ENCODE assay signal across 23 mouse cellular contexts in the genomic region with DNA sequence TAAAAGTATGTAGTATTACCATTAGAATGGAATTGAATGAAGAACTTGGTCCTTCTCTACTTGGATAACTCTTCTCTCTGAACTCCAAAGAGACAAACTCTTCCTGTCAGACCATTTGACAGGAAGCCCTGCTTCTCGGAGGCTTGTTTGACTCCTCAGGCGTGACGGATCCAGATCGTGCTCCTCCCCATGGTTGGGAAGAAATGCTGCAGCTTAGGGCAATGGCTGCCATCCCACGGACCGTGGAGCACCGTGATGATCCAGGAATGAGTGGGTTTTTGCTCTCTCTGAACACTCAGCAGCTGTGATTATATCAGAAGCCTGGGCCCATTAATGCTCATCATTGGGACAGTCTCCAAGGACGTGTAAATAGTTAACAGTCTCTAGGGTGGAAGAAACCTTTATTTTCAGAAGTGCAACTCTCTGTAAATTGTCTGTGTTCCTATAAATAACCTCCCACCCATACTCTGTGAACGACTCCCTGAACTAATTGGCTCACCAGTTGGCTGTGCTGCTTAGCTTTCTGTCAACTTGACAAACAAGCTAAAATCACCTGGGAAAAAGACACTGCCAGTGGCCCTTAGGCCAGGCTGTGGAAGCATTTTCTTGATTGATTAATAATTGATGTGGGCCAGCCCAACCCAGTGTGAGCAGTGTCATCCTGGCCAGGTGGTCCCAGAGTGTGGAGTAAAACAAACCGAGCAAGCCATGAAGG.
A peak's percentile ranks its signal among the peaks of the same experiment; 100 is the strongest.
DNase-seq lines count a peak whose midpoint lies in the region; ATAC-seq and TF ChIP-seq lines count a peak whose summit lies in the region.
"Had no signal": no experiment of that assay in that cellular context is flagged by ENCODE, and none has a peak within 500 bp of the region (broad histone marks: within the 10 kb centered on the region; RNA-seq: fewer than 3 reads in every experiment).

No protein-coding gene starts in this region.

- peak; percentile 35 for DNase-seq in kidney, adult 18-20 months
- DNase-seq in kidney, postnatal 10 days: no peak
- DNase-seq in layer of hippocampus, adult 2 months (ENCODE audit: low spot score in 2 of 2): no peak
- no peak for DNase-seq in layer of hippocampus, adult 11-12 months (ENCODE audit: low spot score)
- peak; percentile 33 for DNase-seq in kidney, postnatal 0 days (ENCODE audit: low spot score)
- no peak for DNase-seq in midbrain, embryonic 11.5 days (ENCODE audit: low spot score, missing footprints)
- DNase-seq: adrenal gland, postnatal 25 days; cerebellum, adult 11 months; cerebellum, adult 8-10 months; embryo, embryonic 11 days; gastrocnemius, adult 2 months; gastrocnemius, postnatal 36 days had no signal

- no peaks in the 10 kb centered on the region for H3K4me1 ChIP-seq in kidney, postnatal 0 days (replicated peaks; ENCODE audit: insufficient read depth, low read length)
- no peaks in the 10 kb centered on the region for H3K4me1 ChIP-seq in midbrain, embryonic 11.5 days (ENCODE audit: control insufficient read depth, insufficient read depth, low read length)
- H3K4me1 ChIP-seq: embryonic facial prominence, embryonic 15.5 days; heart, embryonic 15.5 days; hindbrain, embryonic 13.5 days had no signal

- peak; percentile 18; the same call in 1 of the 2 replicates for TF ChIP-seq CTCF in layer of hippocampus, adult 2 months (conservative IDR thresholded peaks at IDR 0.05)
- TF ChIP-seq CTCF in kidney, postnatal 0 days (IDR thresholded peaks at IDR 0.05; ENCODE audit: low read depth): peak; percentile 17; the same call in 1 of the 2 replicates

- no peak overlapping the region for H3K9ac ChIP-seq in kidney, postnatal 0 days (ENCODE audit: low read depth, low read length)
- no peak overlapping the region for H3K9ac ChIP-seq in midbrain, embryonic 11.5 days (ENCODE audit: low read length)
- H3K9ac ChIP-seq: embryonic facial prominence, embryonic 15.5 days; heart, embryonic 15.5 days; hindbrain, embryonic 13.5 days had no signal

- ATAC-seq in kidney, postnatal 0 days (replicated peaks; ENCODE audit: low FRiP score, low read depth): no peak
- no peak for ATAC-seq in megakaryocyte-erythroid progenitor cell, adult 5-6 weeks (replicated peaks; ENCODE audit: low FRiP score, low TSS enrichment, poor library complexity, severe bottlenecking)
- no peak for ATAC-seq in midbrain, embryonic 11.5 days (ENCODE audit: low FRiP score)
- ATAC-seq: activated CD4-positive, CD25-positive, alpha-beta regulatory T cell, adult 4 months; forebrain, embryonic 14.5 days; Patski had no signal

- H3K4me3 ChIP-seq in layer of hippocampus, adult 2 months: no peak overlapping the region
- H3K4me3 ChIP-seq in kidney, postnatal 0 days (replicated peaks; ENCODE audit: low read depth, low read length): no peak overlapping the region
- no peak overlapping the region for H3K4me3 ChIP-seq in midbrain, embryonic 11.5 days (ENCODE audit: low read depth, low read length)
- H3K4me3 ChIP-seq: embryonic facial prominence, embryonic 15.5 days; erythroblast, embryonic 14.5 days; forebrain, embryonic 10.5 days; gastrocnemius, adult 2 months; heart, embryonic 15.5 days; hindbrain, embryonic 13.5 days had no signal

- H3K27me3 ChIP-seq in kidney, postnatal 0 days (ENCODE audit: insufficient read depth, low read length): no peaks in the 10 kb centered on the region
- no peaks in the 10 kb centered on the region for H3K27me3 ChIP-seq in midbrain, embryonic 11.5 days (ENCODE audit: control insufficient read depth, insufficient read depth, low read length)
- H3K27me3 ChIP-seq: CH12.LX; embryonic facial prominence, embryonic 15.5 days; heart, embryonic 15.5 days; hindbrain, embryonic 13.5 days had no signal

- WGBS in kidney, postnatal 0 days: 51% methylated on average over 10 of the region's 10 CpGs
- 83% methylated on average over 10 of the region's 10 CpGs for WGBS in midbrain, embryonic 11.5 days

- H3K27ac ChIP-seq in layer of hippocampus, adult 2 months: no peak overlapping the region
- no peak overlapping the region for H3K27ac ChIP-seq in kidney, postnatal 0 days
- H3K27ac ChIP-seq in midbrain, embryonic 11.5 days (ENCODE audit: low read depth, low read length): no peak overlapping the region
- H3K27ac ChIP-seq: embryonic facial prominence, embryonic 15.5 days; forebrain, embryonic 10.5 days; gastrocnemius, adult 2 months; heart, embryonic 15.5 days; hindbrain, embryonic 13.5 days had no signal

- no peaks in the 10 kb centered on the region for H3K9me3 ChIP-seq in kidney, postnatal 0 days (replicated peaks; ENCODE audit: low read length)
- H3K9me3 ChIP-seq in midbrain, embryonic 11.5 days (ENCODE audit: control insufficient read depth, low read length): no peaks in the 10 kb centered on the region; the same call in 1 of the 2 replicates
- H3K9me3 ChIP-seq: embryonic facial prominence, embryonic 15.5 days; forebrain, embryonic 10.5 days; heart, embryonic 15.5 days; hindbrain, embryonic 13.5 days had no signal

- no peak overlapping the region for H3K4me2 ChIP-seq in kidney, postnatal 0 days (ENCODE audit: low read length)
- H3K4me2 ChIP-seq in midbrain, embryonic 11.5 days: no peak overlapping the region
- H3K4me2 ChIP-seq: embryonic facial prominence, embryonic 15.5 days; heart, embryonic 11.5 days; heart, embryonic 15.5 days; hindbrain, embryonic 13.5 days had no signal

- H3K36me3 ChIP-seq in kidney, postnatal 0 days (ENCODE audit: insufficient read depth, low read length): no peaks in the 10 kb centered on the region
- no peaks in the 10 kb centered on the region for H3K36me3 ChIP-seq in midbrain, embryonic 11.5 days (ENCODE audit: control insufficient read depth, insufficient read depth, low read length)
- H3K36me3 ChIP-seq: embryonic facial prominence, embryonic 15.5 days; forebrain, embryonic 10.5 days; heart, embryonic 15.5 days; hindbrain, embryonic 13.5 days had no signal

Comparison
In these comparisons a context has a peak if more than half of its experiments do, and no peak if none do; other contexts are left out.
1. DNase-seq: peak in kidney, adult 18-20 months (single experiment) and kidney, postnatal 0 days (single experiment); none in kidney, postnatal 10 days (single experiment), layer of hippocampus, adult 2 months (0 of 2), layer of hippocampus, adult 11-12 months (single experiment) and midbrain, embryonic 11.5 days (single experiment).